In genomic region chr11:121204161-121205006, GRCm38 (mm10) we compare ENCODE assay signal across 8 mouse cellular contexts. TPM values are rescaled to one million over a fixed set of nuclear protein-coding genes. Genes with fewer than 3 reads are reported as not detected.
DNase-seq lines count a peak whose midpoint lies in the region; ATAC-seq and TF ChIP-seq lines count a peak whose summit lies in the region.

TSS of gene Hexdc (plus strand) at chr11:121204433.
TSS of gene Ogfod3 (minus strand) at chr11:121204711.

- TF ChIP-seq CTCF in heart, adult 2 months (IDR thresholded peaks at IDR 0.05): no peak

- peak within 1 kb of the TSS; percentile 77 for H3K9ac ChIP-seq in embryonic facial prominence, embryonic 14.5 days (ENCODE audit: low read depth, low read length)
- H3K9ac ChIP-seq in heart, adult 2 months (ENCODE audit: low read depth, low read length): peak within 1 kb of the TSS; percentile 88
- peak within 1 kb of the TSS; percentile 81 for H3K9ac ChIP-seq in limb, embryonic 13.5 days
- peak within 1 kb of the TSS; percentile 91 for H3K9ac ChIP-seq in midbrain, embryonic 16.5 days (ENCODE audit: low read depth, low read length)

- 0 out of 2 replicates have a peak, but pooled peaks have one; percentile 8 for TF ChIP-seq EP300 in heart, adult 2 months (IDR thresholded peaks at IDR 0.05; ENCODE audit: insufficient read depth, low read depth, low read length)

- peak within 1 kb of the TSS; percentile 72 for H3K4me3 ChIP-seq in embryonic facial prominence, embryonic 14.5 days (ENCODE audit: low read depth, low read length)
- peak within 1 kb of the TSS; percentile 72 for H3K4me3 ChIP-seq in heart, adult 2 months
- peak within 1 kb of the TSS; percentile 73 for H3K4me3 ChIP-seq in limb, embryonic 13.5 days
- H3K4me3 ChIP-seq in midbrain, embryonic 16.5 days (ENCODE audit: low read depth, low read length): peak within 1 kb of the TSS; percentile 79

- peaks cover 4% of the 10 kb centered on the region; the same call in 1 of the 2 replicates for H3K4me1 ChIP-seq in embryonic facial prominence, embryonic 14.5 days (ENCODE audit: control insufficient read depth, insufficient read depth, low read length)
- H3K4me1 ChIP-seq in heart, adult 2 months (ENCODE audit: control insufficient read depth, insufficient read depth, low read length): no peaks in the 10 kb centered on the region; the same call in 1 of the 2 replicates
- H3K4me1 ChIP-seq in limb, embryonic 13.5 days: peaks cover 11% of the 10 kb centered on the region
- peaks cover 11% of the 10 kb centered on the region; the same call in 1 of the 2 replicates for H3K4me1 ChIP-seq in midbrain, embryonic 16.5 days (ENCODE audit: control insufficient read depth, insufficient read depth, low read length)

- H3K4me2 ChIP-seq in embryonic facial prominence, embryonic 14.5 days (ENCODE audit: low read depth, low read length): peak within 1 kb of the TSS; percentile 69
- peak within 1 kb of the TSS; percentile 80 for H3K4me2 ChIP-seq in limb, embryonic 13.5 days (replicated peaks)
- peak within 1 kb of the TSS; percentile 67 for H3K4me2 ChIP-seq in midbrain, embryonic 16.5 days (ENCODE audit: low read length)

- under 1% methylated on average over 45 of the region's 70 CpGs for WGBS in embryonic facial prominence, embryonic 14.5 days
- WGBS in heart, adult 2 months: under 1% methylated on average over 70 of the region's 70 CpGs
- WGBS in limb, embryonic 13.5 days: under 1% methylated on average over 70 of the region's 70 CpGs
- WGBS in midbrain, embryonic 16.5 days: under 1% methylated on average over 66 of the region's 70 CpGs

- H3K36me3 ChIP-seq in embryonic facial prominence, embryonic 14.5 days (ENCODE audit: control insufficient read depth, insufficient read depth, low read length): peaks cover 16% of the 10 kb centered on the region; the same call in 1 of the 2 replicates
- H3K36me3 ChIP-seq in heart, adult 2 months (ENCODE audit: control insufficient read depth, insufficient read depth, low read length): no peaks in the 10 kb centered on the region
- H3K36me3 ChIP-seq in limb, embryonic 13.5 days: peaks cover 19% of the 10 kb centered on the region
- peaks cover 5% of the 10 kb centered on the region; the same call in 1 of the 2 replicates for H3K36me3 ChIP-seq in midbrain, embryonic 16.5 days (ENCODE audit: control insufficient read depth, insufficient read depth, low read length)

- TF ChIP-seq POLR2A in heart, adult 2 months (IDR thresholded peaks at IDR 0.05; ENCODE audit: insufficient read depth, low read depth, low read length): peak; percentile 65; the same call in 1 of the 2 replicates

- peak; percentile 98 for DNase-seq in 3T3-L1 (ENCODE audit: low read depth, low spot score)
- DNase-seq in adrenal gland, postnatal 4 days (ENCODE audit: low spot score in 2 of 2): peak; percentile 82 to 95
- peak; percentile 98 for DNase-seq in embryonic facial prominence, embryonic 14.5 days (ENCODE audit: low spot score)
- peak; percentile 94 to 95 for DNase-seq in heart, adult 2 months
- peak; percentile 96 to 97 for DNase-seq in kidney, adult 8-10 months
- DNase-seq in spleen, postnatal 10 days (ENCODE audit: low spot score in 2 of 2): peak; percentile 94 to 98

- peak; percentile 99 for ATAC-seq in embryonic facial prominence, embryonic 14.5 days (ENCODE audit: low read depth)
- ATAC-seq in limb, embryonic 13.5 days (ENCODE audit: low FRiP score, low read depth): peak; percentile 97
- peak; percentile 97 for ATAC-seq in midbrain, embryonic 16.5 days

- H3K27me3 ChIP-seq in embryonic facial prominence, embryonic 14.5 days (replicated peaks; ENCODE audit: control insufficient read depth, insufficient read depth, low read length): no peaks in the 10 kb centered on the region
- H3K27me3 ChIP-seq in heart, adult 2 months (ENCODE audit: control insufficient read depth, insufficient read depth, low read length): no peaks in the 10 kb centered on the region
- no peaks in the 10 kb centered on the region for H3K27me3 ChIP-seq in limb, embryonic 13.5 days
- no peaks in the 10 kb centered on the region for H3K27me3 ChIP-seq in midbrain, embryonic 16.5 days (ENCODE audit: control insufficient read depth, insufficient read depth, low read depth, low read length)

- H3K79me2 ChIP-seq in heart, adult 2 months (replicated peaks; ENCODE audit: control insufficient read depth, insufficient read depth, low read length): no peaks in the 10 kb centered on the region

- H3K27ac ChIP-seq in embryonic facial prominence, embryonic 14.5 days (replicated peaks; ENCODE audit: low read depth, low read length): peak within 1 kb of the TSS; percentile 81
- H3K27ac ChIP-seq in heart, adult 2 months: peak within 1 kb of the TSS; percentile 83
- H3K27ac ChIP-seq in limb, embryonic 13.5 days: peak within 1 kb of the TSS; percentile 78
- H3K27ac ChIP-seq in midbrain, embryonic 16.5 days (ENCODE audit: low read length): peak within 1 kb of the TSS; percentile 93

- no peaks in the 10 kb centered on the region for H3K9me3 ChIP-seq in embryonic facial prominence, embryonic 14.5 days (ENCODE audit: control insufficient read depth, low read length)
- H3K9me3 ChIP-seq in limb, embryonic 13.5 days: no peaks in the 10 kb centered on the region
- H3K9me3 ChIP-seq in midbrain, embryonic 16.5 days (replicated peaks; ENCODE audit: control insufficient read depth, low read length, poor library complexity, severe bottlenecking): no peaks in the 10 kb centered on the region

- intact Hi-C loops in heart, adult 2 months (cut with DNase I): loop anchor here (5.0 kb wide), 1 partner anchor 142 kb away; the partner anchor contains the start of gene Sectm1b

RNA-seq across cellular contexts. Expression of gene Hexdc, which starts in this region (rescaled TPM):
- total RNA-seq in adrenal gland, postnatal 4 days (2021): 10 to 100 TPM; 21.9 to 22.5 TPM
- polyA plus RNA-seq in embryonic facial prominence, embryonic 14.5 days (2014; fragmentation: Nextera tagmentation; extraction: Ambion mirVana): 7.3 and 9.0 TPM in 2 replicates
- 1 to 10 TPM; 6.7 to 7.6 TPM for total RNA-seq in heart, adult 2 months (2021)
- 10.1 and 15.6 TPM in 2 replicates for polyA plus RNA-seq in heart, adult 2 months (2012; rRNA removed)
- polyA plus RNA-seq in limb, embryonic 13.5 days (2015; fragmentation: Nextera tagmentation; extraction: Ambion mirVana): 10.4 and 10.6 TPM in 2 replicates
- polyA plus RNA-seq in midbrain, embryonic 16.5 days (2015; fragmentation: Nextera tagmentation; extraction: Ambion mirVana): 34.5 and 40.9 TPM in 2 replicates

RNA-seq across cellular contexts. Expression of gene Ogfod3, which starts in this region (rescaled TPM):
- total RNA-seq in adrenal gland, postnatal 4 days (2021): 10 to 100 TPM; 23.6 to 26.0 TPM
- 23.4 and 25.4 TPM in 2 replicates for polyA plus RNA-seq in embryonic facial prominence, embryonic 14.5 days (2014; fragmentation: Nextera tagmentation; extraction: Ambion mirVana)
- total RNA-seq in heart, adult 2 months (2021): 10 to 100 TPM; 15.8 to 19.8 TPM
- 12.5 and 15.8 TPM in 2 replicates for polyA plus RNA-seq in heart, adult 2 months (2012; rRNA removed)
- polyA plus RNA-seq in limb, embryonic 13.5 days (2015; fragmentation: Nextera tagmentation; extraction: Ambion mirVana): 20.0 and 22.4 TPM in 2 replicates
- 24.0 and 27.6 TPM in 2 replicates for polyA plus RNA-seq in midbrain, embryonic 16.5 days (2015; fragmentation: Nextera tagmentation; extraction: Ambion mirVana)

Comparison
In these comparisons a context has a peak if more than half of its experiments do, and no peak if none do; other contexts are left out.
1. Peak in every context shown above with its lines: DNase-seq, ATAC-seq, H3K4me3 ChIP-seq and H3K27ac ChIP-seq.